Mouse (Mus musculus) bone marrow macrophage, adult 2 months (primary cell): Measurements from ENCODE around the gene Nlrc5. TPM values are rescaled to one million over a fixed set of nuclear protein-coding genes. Genes with fewer than 3 reads are reported as not detected.

Experiments
- H3K27ac ChIP-seq: 2 replicates; pipeline ENCODE4 v1.5.1; 2012; ENCODE audit warnings: low read depth, low read length; ENCODE audit not compliant: insufficient read depth
- H3K4me1 ChIP-seq: 2 replicates; pipeline ENCODE4 v1.6.1; 2012; ENCODE audit warnings: low read length; ENCODE audit not compliant: control insufficient read depth, insufficient read depth
- H3K4me3 ChIP-seq: 2 replicates; pipeline ENCODE4 v1.5.1; 2012; ENCODE audit warnings: mild to moderate bottlenecking, low read length, moderate library complexity; ENCODE audit not compliant: insufficient read depth
- CTCF ChIP-seq: IDR thresholded peaks from 2 replicates; pipeline ENCODE4 v1.5.1; 2012; ENCODE audit warnings: low read depth, mild to moderate bottlenecking, low read length, moderate library complexity
- POLR2A ChIP-seq: IDR thresholded peaks from 2 replicates; pipeline ENCODE4 v1.6.1; 2012; ENCODE audit warnings: mild to moderate bottlenecking, low read depth, low read length, borderline replicate concordance
- polyA plus RNA-seq: library from polyadenylated mRNA; stranded (reverse); fragments of >200 nt; gene quantifications from 2 replicates; pipeline ENCODE4 v1.2.4, GENCODE M21; 2012; ENCODE audit not compliant: missing spikeins, insufficient read depth, insufficient read length

The Nlrc5 gene
- polyA plus RNA-seq, 1 experiment: 37.8 TPM

- Histone ChIP-seq H3K27ac (no peak overlapping the region), H3K4me1 (0 out of 2 replicates have a peak, but pooled peaks cover 2% of the 10 kb centered on the region), H3K4me3 (no peak overlapping the region)
- TF ChIP-seq POLR2A: no peak
- no peak for TF ChIP-seq CTCF
Observed at GRCm38 (mm10) chr8:94532000-94532399, 97.8 kb downstream of the Nlrc5 start.

- H3K4me1 ChIP-seq: 0 out of 2 replicates have a peak, but pooled peaks cover 2% of the 10 kb centered on the region
- H3K27ac ChIP-seq: no peak overlapping the region
- H3K4me3 ChIP-seq: peak overlapping the region; percentile 77
- no peak for TF ChIP-seq POLR2A
- no peak for TF ChIP-seq CTCF
Observed at GRCm38 (mm10) chr8:94532525-94532872, 98.3 kb downstream of the Nlrc5 start.

- no peak for TF ChIP-seq POLR2A
- peak; percentile 37 for TF ChIP-seq CTCF
Observed at GRCm38 (mm10) chr8:94532873-94533671, 98.9 kb downstream of the Nlrc5 start, which contains the start of gene Cpne2. Gene Cpne2 (plus strand): TSS chr8:94532990.

GRCm38 (mm10) chr8:94534612-94535011 lies 100.5 kb downstream of the Nlrc5 start:
- Histone ChIP-seq H3K4me1 (0 out of 2 replicates have a peak, but pooled peaks cover 2% of the 10 kb centered on the region), H3K27ac (no peak overlapping the region), H3K4me3 (no peak overlapping the region)
- TF ChIP-seq POLR2A (no peak), CTCF (no peak)

More at GRCm38 (mm10) chr8:94532873-94533671, 98.9 kb downstream of the Nlrc5 start, which contains the start of gene Cpne2:
- Histone ChIP-seq H3K4me3 (peak within 1 kb of the TSS; percentile 77), H3K27ac (no peak within 1 kb of the TSS), H3K4me1 (0 out of 2 replicates have a peak, but pooled peaks cover 2% of the 10 kb centered on the region)

- Histone ChIP-seq H3K4me1 (0 out of 2 replicates have a peak, but pooled peaks cover 4% of the 10 kb centered on the region), H3K27ac (no peak overlapping the region), H3K4me3 (no peak overlapping the region)
- TF ChIP-seq POLR2A (no peak), CTCF (no peak)
Observed at GRCm38 (mm10) chr8:94535631-94536030, 101.5 kb downstream of the Nlrc5 start.

- Histone ChIP-seq H3K4me1 (0 out of 2 replicates have a peak, but pooled peaks cover 4% of the 10 kb centered on the region), H3K27ac (no peak overlapping the region), H3K4me3 (no peak overlapping the region)
- no peak for TF ChIP-seq CTCF
- TF ChIP-seq POLR2A: no peak
Observed at GRCm38 (mm10) chr8:94537456-94537855, 103.3 kb downstream of the Nlrc5 start.

GRCm38 (mm10) chr8:94540025-94540424 lies 105.9 kb downstream of the Nlrc5 start:
- H3K27ac ChIP-seq: no peak overlapping the region
- TF ChIP-seq POLR2A: no peak
- no peak for TF ChIP-seq CTCF
- no peak overlapping the region for H3K4me3 ChIP-seq
- 0 out of 2 replicates have a peak, but pooled peaks cover 2% of the 10 kb centered on the region for H3K4me1 ChIP-seq

- 0 out of 2 replicates have a peak, but pooled peaks cover 2% of the 10 kb centered on the region for H3K4me1 ChIP-seq
- no peak overlapping the region for H3K4me3 ChIP-seq
- TF ChIP-seq CTCF (no peak), POLR2A (no peak)
- H3K27ac ChIP-seq: no peak overlapping the region
Observed at GRCm38 (mm10) chr8:94540889-94541795, 107.0 kb downstream of the Nlrc5 start.

- TF ChIP-seq POLR2A (no peak), CTCF (no peak)
- peaks cover 5% of the 10 kb centered on the region for H3K4me1 ChIP-seq
- H3K27ac ChIP-seq: no peak overlapping the region
- no peak overlapping the region for H3K4me3 ChIP-seq
Observed at GRCm38 (mm10) chr8:94543981-94544380, 109.8 kb downstream of the Nlrc5 start.

GRCm38 (mm10) chr8:94549041-94549440 lies 114.9 kb downstream of the Nlrc5 start:
- Histone ChIP-seq H3K4me1 (peaks cover 31% of the 10 kb centered on the region), H3K27ac (peak overlapping the region; percentile 79), H3K4me3 (peak overlapping the region; percentile 15; the same call in 1 of the 2 replicates)
- TF ChIP-seq CTCF: no peak
